ENCODE assay signal across 28 mouse cellular contexts in genomic region chrX:22848778-22849177, GRCm38 (mm10).
"Had no signal": no experiment of that assay in that cellular context is flagged by ENCODE, and none has a peak within 500 bp of the region (broad histone marks: within the 10 kb centered on the region; RNA-seq: fewer than 3 reads in every experiment).

No protein-coding gene starts in this region.

- H3K4me2 ChIP-seq: heart, embryonic 12.5 days; hindbrain, embryonic 12.5 days; hindbrain, embryonic 14.5 days; kidney, embryonic 15.5 days; limb, embryonic 12.5 days; liver, embryonic 11.5 days; liver, embryonic 13.5 days; liver, embryonic 15.5 days had no signal

- H3K9ac ChIP-seq: heart, embryonic 12.5 days; hindbrain, embryonic 12.5 days; hindbrain, embryonic 14.5 days; kidney, embryonic 15.5 days; limb, embryonic 12.5 days; liver, embryonic 13.5 days; liver, embryonic 15.5 days; liver, postnatal 0 days had no signal

- H3K4me3 ChIP-seq: gastrocnemius, adult 2 months; heart, embryonic 10.5 days; heart, embryonic 12.5 days; hindbrain, embryonic 12.5 days; kidney, embryonic 15.5 days; limb, embryonic 10.5 days; limb, embryonic 12.5 days; liver, embryonic 13.5 days; liver, embryonic 15.5 days had no signal

- H3K36me3 ChIP-seq: heart, embryonic 10.5 days; heart, embryonic 12.5 days; hindbrain, embryonic 12.5 days; kidney, embryonic 15.5 days; limb, embryonic 10.5 days; limb, embryonic 12.5 days; liver, embryonic 13.5 days; liver, embryonic 15.5 days had no signal

- ATAC-seq: hindbrain, postnatal 0 days; intestine, embryonic 16.5 days; liver, postnatal 0 days had no signal

- H3K9me3 ChIP-seq: heart, embryonic 10.5 days; heart, embryonic 12.5 days; hindbrain, embryonic 12.5 days; kidney, embryonic 15.5 days; limb, embryonic 10.5 days; limb, embryonic 12.5 days; liver, embryonic 13.5 days; liver, embryonic 15.5 days had no signal

- H3K27me3 ChIP-seq: heart, embryonic 12.5 days; hindbrain, embryonic 12.5 days; kidney, embryonic 15.5 days; limb, embryonic 12.5 days; liver, embryonic 13.5 days; liver, embryonic 15.5 days had no signal

- DNase-seq: gastrocnemius, adult 2 months; gastrocnemius, postnatal 10 days; gastrocnemius, postnatal 25 days; heart, adult 18-20 months; heart, postnatal 10 days; heart, postnatal 36 days; kidney, adult 11 months; kidney, adult 2 months; kidney, adult 9 months; kidney, postnatal 14 days; kidney, postnatal 36 days; layer of hippocampus, adult 9-11 months; layer of hippocampus, postnatal 36 days; liver; liver, embryonic 13.5 days; liver, postnatal 0 days had no signal

- H3K27ac ChIP-seq: gastrocnemius, adult 2 months; heart, embryonic 10.5 days; hindbrain, embryonic 14.5 days; hindbrain, postnatal 0 days; kidney, embryonic 15.5 days; kidney, postnatal 0 days; limb, embryonic 10.5 days; limb, embryonic 12.5 days; liver, embryonic 13.5 days; liver, embryonic 15.5 days had no signal

- H3K4me1 ChIP-seq: heart, embryonic 10.5 days; heart, embryonic 12.5 days; hindbrain, embryonic 12.5 days; kidney, embryonic 15.5 days; limb, embryonic 10.5 days; limb, embryonic 12.5 days; liver, embryonic 13.5 days; liver, embryonic 15.5 days had no signal
